24 mouse cellular contexts compared by ENCODE assay signal in genomic region chr7:28645366-28645765, GRCm38 (mm10). TPM values are rescaled to one million over a fixed set of nuclear protein-coding genes. Genes with fewer than 3 reads are reported as not detected.
DNase-seq lines count a peak whose midpoint lies in the region; TF ChIP-seq lines count a peak whose summit lies in the region.
"Had no signal": no experiment of that assay in that cellular context is flagged by ENCODE, and none has a peak within 500 bp of the region (broad histone marks: within the 10 kb centered on the region; RNA-seq: fewer than 3 reads in every experiment).

No protein-coding gene starts in this region.

- H3K4me1 ChIP-seq in ES-E14 (ENCODE audit: control insufficient read depth in 2 of 2, insufficient read depth in 2 of 2, low read length in 2 of 2, poor library complexity in 1 of 2) = peaks cover 0 to 6% of the 10 kb centered on the region in 2 experiments; a peak in 1 of 4 replicates
- H3K4me1 ChIP-seq: embryonic facial prominence, embryonic 13.5 days; heart, embryonic 12.5 days; hindbrain, embryonic 10.5 days; intestine, embryonic 15.5 days had no signal

- H3K9ac ChIP-seq in ES-E14 (ENCODE audit: insufficient read depth, low read depth, low read length, poor library complexity, severe bottlenecking) = no peak overlapping the region
- H3K9ac ChIP-seq: embryonic facial prominence, embryonic 13.5 days; forebrain, embryonic 13.5 days; forebrain, postnatal 0 days; heart, embryonic 12.5 days; hindbrain, embryonic 14.5 days; intestine, embryonic 15.5 days had no signal

- in situ Hi-C loops in ES-E14 (cut with MboI; ENCODE audit: low sequenced_read_pairs in 2 of 2, unreplicated experiment in 2 of 2) = no loop called here

- H3K4me3 ChIP-seq in ES-E14 (ENCODE audit: insufficient read depth in 1 of 2, low read depth in 1 of 2, low read length in 2 of 2, poor library complexity in 1 of 2, severe bottlenecking in 1 of 2) = no peak overlapping the region
- H3K4me3 ChIP-seq: embryonic facial prominence, embryonic 13.5 days; forebrain, embryonic 13.5 days; heart, embryonic 12.5 days; hindbrain, embryonic 10.5 days; intestine, embryonic 15.5 days had no signal

- no peaks in the 10 kb centered on the region for H3K9me3 ChIP-seq in ES-E14 (ENCODE audit: control insufficient read depth, insufficient read depth, low read depth, low read length)
- H3K9me3 ChIP-seq: embryonic facial prominence, embryonic 13.5 days; forebrain, embryonic 13.5 days; heart, embryonic 12.5 days; hindbrain, embryonic 10.5 days; intestine, embryonic 15.5 days had no signal

- no peak overlapping the region for H3K27ac ChIP-seq in ES-E14 (ENCODE audit: insufficient read depth, low read depth, low read length, poor library complexity, severe bottlenecking)
- H3K27ac ChIP-seq: embryonic facial prominence, embryonic 13.5 days; forebrain, embryonic 13.5 days; hindbrain, embryonic 10.5 days; hindbrain, embryonic 14.5 days; intestine, embryonic 15.5 days had no signal

- DNase-seq in 3134 (ENCODE audit: extremely low read depth, insufficient read length, low spot score) = peak; percentile 45
- peak; percentile 76 for DNase-seq in 3T3-L1 (ENCODE audit: low read depth, low spot score)
- DNase-seq in ES-E14 (ENCODE audit: low read depth, low spot score) = no peak
- DNase-seq in ZHBTc4 (ENCODE audit: low read depth, low spot score) = peak; percentile 72
- no peak for DNase-seq in lung, postnatal 10 days
- no peak for DNase-seq in spleen, postnatal 4 days (ENCODE audit: low spot score in 2 of 2)
- DNase-seq in adrenal gland, postnatal 36 days = no peak
- DNase-seq: adrenal gland, postnatal 10 days; cerebellum, adult 11-12 months; cerebellum, adult 9-10 months; cerebellum, postnatal 25 days; forebrain, postnatal 0 days; gastrocnemius, postnatal 14 days had no signal

- no peaks in the 10 kb centered on the region for H3K36me3 ChIP-seq in ES-E14 (ENCODE audit: control insufficient read depth, insufficient read depth, low read length, poor library complexity, severe bottlenecking)
- H3K36me3 ChIP-seq: embryonic facial prominence, embryonic 13.5 days; heart, embryonic 12.5 days; hindbrain, embryonic 10.5 days; intestine, embryonic 15.5 days had no signal

TF ChIP-seq in ES-E14, 5 proteins besides CTCF, POLR2A, EP300 and RAD21:
- TF ChIP-seq MAFK (IDR thresholded peaks at IDR 0.05; ENCODE audit: insufficient read depth, low read depth, low read length) (peak; percentile 50; the same call in 1 of the 2 replicates), ZNF384 (IDR thresholded peaks at IDR 0.05; ENCODE audit: low read depth, low read length) (no peak)

RNA-seq across cellular contexts. Expression of gene Acp7, which starts 14.2 kb away (rescaled TPM):
- total RNA-seq in ES-E14 (2012; rRNA removed) = 1.6 and 2.5 TPM in 2 replicates
- not detected for total RNA-seq in adrenal gland, postnatal 36 days (2021)
- total RNA-seq: adrenal gland, postnatal 10 days; gastrocnemius, adult 18-20 months; gastrocnemius, postnatal 14 days; granulocyte monocyte progenitor cell, adult 5-6 weeks; heart, adult 8-10 months; heart, postnatal 25 days; MEL had no signal

RNA-seq across cellular contexts. Expression of gene Fbxo27, which starts 47.3 kb away (rescaled TPM):
- total RNA-seq in ES-E14 (2012; rRNA removed) = 5.8 and 5.9 TPM in 2 replicates
- 1 to 10 TPM in 1 of 2 experiments, under 1 TPM in 1; 0.86 to 1.6 TPM for total RNA-seq in adrenal gland, postnatal 36 days (2021)
- total RNA-seq: MEL had no signal

RNA-seq across cellular contexts. Expression of gene Pak4, which starts 47.4 kb away (rescaled TPM):
- 31.9 and 32.2 TPM in 2 replicates for total RNA-seq in ES-E14 (2012; rRNA removed)
- total RNA-seq in adrenal gland, postnatal 36 days (2021) = 10 to 100 TPM; 28.0 to 30.0 TPM

RNA-seq across cellular contexts. Expression of gene Samd4b, which starts 47.4 kb away (rescaled TPM):
- total RNA-seq in ES-E14 (2012; rRNA removed) = 26.9 and 30.3 TPM in 2 replicates
- total RNA-seq in adrenal gland, postnatal 36 days (2021) = 10 to 100 TPM; 62.5 to 69.8 TPM

Comparison
In these comparisons a context has a peak if more than half of its experiments do, and no peak if none do; other contexts are left out.
1. DNase-seq: peak in 3134 (single experiment), 3T3-L1 (single experiment) and ZHBTc4 (single experiment); none in ES-E14 (single experiment), lung, postnatal 10 days (single experiment), spleen, postnatal 4 days (0 of 2) and adrenal gland, postnatal 36 days (0 of 2).